Mouse (Mus musculus) adrenal gland, postnatal 14 days (tissue): ENCODE results near the gene Fgfr2. TPM values are rescaled to one million over a fixed set of nuclear protein-coding genes. Genes with fewer than 3 reads are reported as not detected.
A peak's percentile ranks its signal among the peaks of the same experiment; 100 is the strongest.

ENCODE experiments used
- DNase-seq: peaks from one replicate; pipeline ENCODE4 v3.0.0; 2021; ENCODE audit warnings: mixed read lengths
- total RNA-seq: library from RNA; stranded (reverse); gene quantifications from 2 replicates; pipeline ENCODE4 v1.2.3, GENCODE M21; 2021

Gene Fgfr2
- total RNA-seq, 1 experiment from 2014 or later, result 227 TPM

GRCm38 (mm10) chr7:130221661-130222387, 2901.3 kb downstream of the Fgfr2 start:
- no peak for DNase-seq

- DNase-seq, result no peak
Measured at GRCm38 (mm10) chr7:130220627-130221026, 2902.5 kb downstream of the Fgfr2 start.

- DNase-seq, result peak; percentile 56
Measured at GRCm38 (mm10) chr7:130219844-130220243, 2903.3 kb downstream of the Fgfr2 start.

GRCm38 (mm10) chr7:130216272-130216671, 2906.9 kb downstream of the Fgfr2 start:
- DNase-seq, result no peak

- peak; percentile 86 for DNase-seq
Measured at GRCm38 (mm10) chr7:130215348-130216252, 2907.6 kb downstream of the Fgfr2 start.

GRCm38 (mm10) chr7:130213156-130213555, 2910.0 kb downstream of the Fgfr2 start:
- DNase-seq, result no peak

- DNase-seq, result no peak
Measured at GRCm38 (mm10) chr7:130211411-130211810, 2911.7 kb downstream of the Fgfr2 start.

- DNase-seq, result no peak
Measured at GRCm38 (mm10) chr7:130208601-130209000, 2914.5 kb downstream of the Fgfr2 start.

GRCm38 (mm10) chr7:130206181-130206582, 2917.0 kb downstream of the Fgfr2 start:
- no peak for DNase-seq

GRCm38 (mm10) chr7:130205140-130205539, 2918.0 kb downstream of the Fgfr2 start:
- DNase-seq, result no peak

- no peak for DNase-seq
Measured at GRCm38 (mm10) chr7:130201020-130201419, 2922.1 kb downstream of the Fgfr2 start.

- DNase-seq, result no peak
Measured at GRCm38 (mm10) chr7:130199951-130200350, 2923.2 kb downstream of the Fgfr2 start.

GRCm38 (mm10) chr7:130199317-130199716, 2923.8 kb downstream of the Fgfr2 start:
- peak; percentile 78 for DNase-seq

GRCm38 (mm10) chr7:130195081-130195480, 2928.1 kb downstream of the Fgfr2 start:
- DNase-seq, result no peak

- peak; percentile 29 for DNase-seq
Measured at GRCm38 (mm10) chr7:130190329-130190975, 2932.7 kb downstream of the Fgfr2 start.

GRCm38 (mm10) chr7:130189901-130190300, 2933.2 kb downstream of the Fgfr2 start:
- no peak for DNase-seq

GRCm38 (mm10) chr7:130188108-130188507, 2935.0 kb downstream of the Fgfr2 start:
- DNase-seq, result no peak

GRCm38 (mm10) chr7:130184864-130185263, 2938.3 kb downstream of the Fgfr2 start:
- no peak for DNase-seq

GRCm38 (mm10) chr7:130183960-130184359, 2939.2 kb downstream of the Fgfr2 start:
- no peak for DNase-seq

- DNase-seq, result no peak
Measured at GRCm38 (mm10) chr7:130182551-130182950, 2940.6 kb downstream of the Fgfr2 start.

GRCm38 (mm10) chr7:130178991-130179390, 2944.2 kb downstream of the Fgfr2 start:
- DNase-seq, result peak; percentile 69

GRCm38 (mm10) chr7:130177009-130177408, 2946.1 kb downstream of the Fgfr2 start:
- DNase-seq, result no peak

GRCm38 (mm10) chr7:130174525-130174924, 2948.6 kb downstream of the Fgfr2 start:
- peak; percentile 58 for DNase-seq
